Mouse (Mus musculus) brain, adult 2 months (tissue): ENCODE results near the gene Rnaseh2b.

Experiments
- DNase-seq: peaks from one replicate; pipeline ENCODE4 v3.0.0; 2011; ENCODE audit warnings: low read depth, low spot score

The Rnaseh2b gene

DNA sequence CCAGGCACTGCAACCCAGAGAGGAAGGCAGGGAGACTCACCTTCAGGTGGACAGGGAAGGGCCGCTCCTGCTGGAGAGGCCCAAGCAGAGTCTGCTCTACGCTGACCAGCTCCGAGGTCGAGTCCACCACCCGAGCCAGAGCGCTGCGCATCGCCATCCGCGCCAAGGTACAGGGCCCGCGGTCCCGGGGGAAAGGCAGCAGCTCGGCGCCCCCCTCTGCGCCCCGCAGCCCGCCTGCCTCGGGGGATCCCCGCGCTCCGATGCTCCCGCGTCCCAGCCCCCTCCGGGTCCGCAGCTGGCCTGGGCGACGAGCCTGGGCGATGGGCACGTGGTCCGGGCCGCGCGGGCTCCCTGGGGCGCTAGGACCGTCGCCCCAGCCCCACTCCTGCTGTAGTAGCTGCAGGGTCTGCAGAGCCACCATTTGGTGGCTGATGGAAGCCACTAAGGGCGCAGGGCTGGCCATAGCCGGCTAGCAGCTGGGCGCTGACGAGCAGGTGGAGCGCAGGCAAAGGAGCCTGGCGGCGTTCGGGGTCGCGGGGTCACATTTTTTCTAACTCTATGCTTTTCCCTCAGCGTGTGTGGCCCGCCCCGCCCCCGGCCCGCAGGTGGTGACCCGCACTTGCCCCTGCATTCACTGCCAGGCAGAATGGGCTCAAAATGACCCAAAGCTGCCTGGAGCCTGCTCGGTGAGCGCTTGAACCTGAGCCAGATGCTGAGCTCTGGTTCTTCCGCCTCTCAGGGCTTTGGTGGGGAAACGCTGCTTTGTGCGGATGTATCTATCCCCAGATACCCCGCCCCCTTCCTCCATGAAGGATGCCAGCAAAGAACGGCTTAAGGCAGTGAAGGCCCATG, at the start of gene Rnaseh2b, which contains the start of gene Dleu7:
TSS of gene Rnaseh2b (plus strand) at position 102 of the 852 bp plus-strand sequence.
TSS of gene Dleu7 (minus strand) at position 560 of the 852 bp plus-strand sequence.
- DNase-seq, result peak; percentile 48

DNA sequence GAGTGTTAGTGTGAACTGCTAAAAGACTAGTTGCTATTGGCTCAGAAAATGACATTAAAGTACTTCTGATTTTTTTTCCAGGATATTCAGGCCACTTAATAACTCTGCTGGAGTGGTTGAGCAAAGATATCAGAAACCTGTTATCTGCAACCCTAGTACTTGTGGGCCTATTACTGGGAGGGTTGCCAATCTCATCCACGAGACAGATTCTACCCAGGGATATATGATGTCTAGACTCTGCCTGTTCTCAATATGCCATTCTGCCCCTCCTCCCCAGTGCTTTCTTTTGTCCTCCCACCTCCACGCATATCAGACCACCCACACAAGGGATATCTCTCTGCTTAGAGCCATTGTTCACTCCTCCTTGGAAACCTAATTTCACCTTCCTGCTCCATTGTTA, 48.9 kb upstream of the Rnaseh2b start:
- no peak for DNase-seq

DNA sequence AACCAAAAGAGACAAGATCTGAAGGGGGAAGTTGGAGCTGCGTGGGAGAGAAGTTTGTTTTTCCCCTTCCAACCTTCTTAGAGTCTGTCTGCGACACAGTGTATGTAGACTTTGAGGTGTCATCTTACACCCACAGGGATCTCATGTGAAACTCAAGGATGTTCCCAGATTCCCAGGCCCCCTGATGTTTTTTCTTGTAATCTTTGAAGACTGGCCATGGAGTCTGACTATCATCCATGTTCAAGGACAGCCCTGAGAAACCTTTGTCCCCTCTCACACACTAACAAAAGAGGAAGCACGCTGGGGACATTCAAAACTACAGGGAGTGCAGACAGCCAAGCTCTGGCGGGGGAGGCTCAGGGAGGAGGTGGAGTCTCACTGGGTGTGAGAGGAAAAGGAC, 46.8 kb upstream of the Rnaseh2b start:
- no peak for DNase-seq

DNA sequence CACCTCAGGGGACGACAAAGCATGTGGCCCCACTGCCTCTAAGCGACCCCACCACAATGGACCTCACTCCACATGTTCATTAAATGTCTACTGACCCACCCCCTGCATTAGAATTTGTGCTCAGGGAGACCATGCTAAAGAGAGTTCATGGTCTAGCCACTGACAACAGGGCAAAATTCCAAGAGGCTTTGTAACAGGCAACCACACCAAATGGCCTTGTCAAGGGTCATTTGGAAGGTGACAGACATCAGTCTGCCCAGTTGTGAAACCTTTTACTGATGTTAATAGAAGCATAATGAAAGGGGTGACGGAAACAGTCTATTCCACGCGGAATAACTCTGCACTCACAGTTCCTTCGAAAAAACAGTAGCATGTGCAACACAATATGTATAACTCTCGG, 44.0 kb upstream of the Rnaseh2b start:
- DNase-seq, result no peak

DNA sequence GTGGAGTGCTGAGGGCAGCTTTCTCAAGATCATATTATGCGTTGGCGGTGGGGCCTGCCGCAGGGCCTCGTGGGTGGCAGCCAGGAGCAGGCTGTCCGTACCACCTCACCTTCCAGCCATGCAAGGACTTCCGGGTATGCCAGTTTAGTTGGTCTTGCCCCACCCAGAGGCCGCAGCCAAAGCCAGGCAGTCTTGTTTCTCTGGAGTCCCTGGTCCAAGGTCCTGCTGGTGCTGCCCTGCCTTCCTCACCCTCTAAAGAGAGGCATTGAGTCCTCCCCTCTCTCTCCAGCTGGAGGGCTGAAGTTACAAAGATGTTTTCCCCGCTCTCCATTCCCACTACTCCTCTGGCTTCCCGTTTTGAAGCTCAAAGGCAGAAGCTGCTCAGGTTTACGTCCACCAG, 43.6 kb upstream of the Rnaseh2b start:
- no peak for DNase-seq

DNA sequence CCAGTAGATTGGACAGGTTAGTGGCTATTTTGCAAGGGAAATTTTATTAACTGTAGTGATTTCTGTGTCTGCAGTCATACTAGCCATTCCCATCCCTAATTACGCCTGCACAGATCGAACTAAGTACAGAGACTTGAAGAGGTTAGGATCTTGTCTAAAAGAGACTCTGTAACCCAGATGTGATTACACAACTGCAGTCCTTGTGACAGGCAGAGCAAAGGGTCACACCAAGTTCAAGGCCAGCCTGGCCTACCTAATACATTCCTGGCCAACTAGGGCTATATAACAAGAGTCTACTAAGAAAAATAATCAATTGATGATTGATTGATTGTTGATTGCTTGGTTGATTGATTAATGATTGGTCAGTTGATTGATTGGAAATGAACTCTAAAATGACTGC, 43.1 kb upstream of the Rnaseh2b start:
- no peak for DNase-seq

DNA sequence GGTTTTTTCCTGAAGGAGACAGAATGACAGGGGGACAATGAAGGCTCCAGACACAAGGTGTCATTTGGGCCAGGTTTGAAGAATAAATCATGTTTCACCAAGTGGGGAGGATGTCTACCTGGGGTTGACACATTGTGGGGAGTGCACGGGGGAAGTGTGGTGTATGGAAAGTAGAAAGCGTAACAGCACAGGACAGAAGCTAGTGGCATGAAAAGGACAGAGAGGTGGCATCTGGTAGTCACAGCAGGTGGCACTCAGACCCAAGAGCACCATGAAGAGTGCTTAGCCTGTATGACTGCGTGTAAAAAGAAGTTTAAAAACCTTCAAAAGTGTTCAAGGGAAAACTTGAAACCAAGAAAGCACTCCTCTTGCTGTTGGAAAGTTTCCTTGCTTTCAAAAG, 42.3 kb upstream of the Rnaseh2b start:
- DNase-seq, result no peak

DNA sequence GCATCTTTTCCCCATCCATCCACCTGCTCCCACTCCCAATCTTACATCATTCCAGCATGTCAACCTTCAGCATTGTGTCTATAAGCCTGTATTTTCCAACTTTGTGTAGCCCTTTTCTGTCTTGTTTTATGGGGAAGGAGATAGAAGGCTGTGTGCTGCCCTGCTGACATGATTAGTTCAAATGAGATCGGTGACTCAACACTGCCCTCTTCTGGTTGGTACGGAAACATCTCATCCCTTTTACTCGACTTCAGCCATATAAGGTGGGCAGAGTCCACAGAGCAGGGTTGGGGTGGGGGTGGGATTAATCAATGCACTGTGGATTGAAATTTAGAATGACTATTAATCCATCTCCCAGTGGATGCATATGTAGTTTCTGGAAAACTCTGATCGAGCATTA, 40.4 kb upstream of the Rnaseh2b start:
- peak; percentile 87 for DNase-seq

DNA sequence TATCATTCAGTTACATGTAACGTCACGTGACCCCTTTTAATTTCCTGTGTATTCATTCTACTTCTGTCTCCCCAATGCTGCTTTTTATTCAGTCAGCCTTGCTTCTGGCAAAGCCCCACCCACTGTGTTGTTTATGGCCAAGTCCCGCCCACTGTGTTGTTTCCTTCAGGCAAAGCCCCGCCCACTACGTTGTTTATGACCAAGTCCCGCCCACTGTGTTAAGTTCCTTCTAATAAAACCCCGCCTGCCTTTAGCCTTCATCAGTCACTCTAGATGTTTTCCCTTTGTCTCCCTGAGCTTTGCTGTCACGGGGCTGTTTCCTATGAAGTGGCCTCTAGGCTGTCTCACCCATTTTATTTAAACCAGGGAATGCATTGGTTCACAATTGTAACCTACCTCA, 38.0 kb upstream of the Rnaseh2b start:
- DNase-seq, result no peak

DNA sequence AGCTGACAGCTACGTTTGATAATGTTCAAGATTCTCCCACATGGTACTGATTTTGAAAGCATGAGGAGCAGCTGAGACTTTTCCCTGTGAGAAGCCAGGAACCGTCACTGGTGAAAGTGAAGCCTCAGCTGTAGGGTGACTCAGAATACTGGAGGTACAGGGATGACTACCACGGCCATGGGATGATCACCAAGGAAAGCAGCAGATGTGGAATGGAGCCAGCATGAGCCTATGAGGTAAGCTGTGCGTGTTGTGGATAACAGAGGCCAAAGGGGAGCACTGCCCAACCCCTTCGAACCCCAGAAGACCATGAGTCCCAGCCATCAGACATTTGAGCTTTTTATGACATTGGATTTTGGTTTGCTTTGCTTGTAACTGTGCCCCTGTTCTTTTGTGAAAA, 36.3 kb upstream of the Rnaseh2b start:
- DNase-seq, result no peak

DNA sequence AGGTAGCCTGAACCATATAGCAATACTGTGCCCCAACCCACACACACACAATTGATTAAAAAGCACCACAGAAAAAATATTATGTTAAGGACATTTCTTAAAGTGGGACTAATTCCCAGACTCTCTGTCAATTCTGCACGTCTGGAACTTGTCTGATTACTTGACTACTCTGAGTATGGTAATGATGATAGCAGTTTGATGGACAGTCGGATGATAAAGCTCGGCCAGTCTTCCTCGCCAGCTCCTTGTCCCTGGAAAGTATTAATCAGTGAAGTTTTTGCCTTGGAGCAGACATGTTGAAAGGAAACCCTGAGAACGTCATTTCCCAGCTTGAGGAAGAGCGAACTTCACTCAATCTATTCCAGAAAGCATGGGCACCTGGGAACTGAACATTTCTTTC, 34.3 kb upstream of the Rnaseh2b start:
- DNase-seq, result no peak

DNA sequence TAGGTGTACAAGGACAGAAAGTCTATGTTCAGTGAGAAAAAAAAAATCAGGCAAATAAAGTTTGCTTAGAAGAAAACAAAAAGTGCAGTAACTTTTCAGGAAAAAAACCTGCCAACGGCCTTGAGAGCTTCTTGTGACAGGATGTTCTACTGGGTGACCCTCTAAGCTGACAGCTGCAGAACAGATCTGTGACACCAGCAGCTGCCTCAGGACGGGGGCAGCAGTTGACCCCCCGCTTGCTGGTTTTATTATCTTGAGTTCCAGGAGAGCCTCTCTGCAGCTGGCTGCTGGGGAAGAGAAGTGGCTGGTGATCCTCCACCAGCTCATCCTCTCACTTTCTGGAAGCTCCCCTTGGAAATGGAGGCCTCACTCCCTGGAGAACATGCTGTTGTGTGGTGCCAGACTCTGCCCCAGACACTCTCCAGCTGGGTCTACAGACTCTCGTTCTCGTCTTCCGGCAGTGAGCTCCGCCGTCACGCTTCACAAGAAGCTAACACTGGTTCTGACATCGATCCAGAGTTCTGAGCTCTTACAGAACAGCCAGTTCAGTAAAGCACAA, 33.3 kb upstream of the Rnaseh2b start:
- DNase-seq, result peak; percentile 18

DNA sequence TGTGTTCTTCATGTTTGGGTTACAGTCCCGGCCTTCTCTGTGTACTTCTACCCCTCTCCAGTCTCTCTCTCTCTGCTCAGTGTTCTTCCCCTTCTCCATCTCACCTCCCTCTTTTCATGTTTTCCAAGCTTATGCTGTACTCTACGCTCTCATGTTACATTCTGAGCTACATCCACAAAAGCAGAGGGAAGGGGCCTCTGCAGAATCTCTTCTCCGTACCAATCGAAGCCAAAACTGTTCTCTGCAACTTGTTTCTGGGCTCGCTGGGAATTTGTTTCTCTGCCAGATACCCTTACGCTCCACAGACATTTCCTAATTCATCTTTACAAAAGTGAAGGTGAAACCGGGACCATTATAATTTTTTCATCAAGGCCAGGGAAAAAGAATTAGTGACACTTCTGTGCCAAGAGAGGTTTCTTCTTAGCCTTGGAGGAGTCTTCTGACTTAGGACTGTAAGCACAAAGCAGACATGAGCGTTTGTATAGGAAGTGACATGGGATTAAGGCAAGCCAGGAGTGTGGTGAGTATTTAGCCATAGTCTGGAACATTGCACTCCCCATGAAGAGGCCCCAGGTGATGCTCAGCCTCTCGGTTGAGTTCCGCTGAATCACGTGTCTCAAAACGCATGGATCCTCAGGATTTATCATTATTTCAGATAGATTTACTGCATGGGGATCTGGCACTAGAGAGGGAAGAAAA, 21.5 kb upstream of the Rnaseh2b start:
- DNase-seq, result no peak

DNA sequence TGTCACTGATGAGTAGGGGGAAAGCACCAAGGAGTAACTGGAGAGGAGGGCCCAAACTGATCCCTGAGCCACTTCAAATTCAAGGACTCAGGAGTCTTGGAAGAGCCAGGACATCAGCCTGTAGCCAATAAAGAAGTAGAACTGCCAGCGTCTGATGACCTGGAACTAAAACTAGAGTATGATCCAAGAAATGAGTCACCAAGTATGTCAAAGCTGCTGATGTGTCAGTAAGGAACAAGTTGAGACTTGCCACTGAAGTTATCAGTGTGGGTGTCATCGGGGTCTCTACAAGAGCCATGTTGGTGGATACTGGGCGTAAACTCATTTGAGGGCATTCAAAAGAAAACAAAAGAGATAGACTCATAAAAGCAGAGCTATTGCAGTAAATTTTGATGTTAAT, 18.8 kb upstream of the Rnaseh2b start:
- DNase-seq, result no peak

DNA sequence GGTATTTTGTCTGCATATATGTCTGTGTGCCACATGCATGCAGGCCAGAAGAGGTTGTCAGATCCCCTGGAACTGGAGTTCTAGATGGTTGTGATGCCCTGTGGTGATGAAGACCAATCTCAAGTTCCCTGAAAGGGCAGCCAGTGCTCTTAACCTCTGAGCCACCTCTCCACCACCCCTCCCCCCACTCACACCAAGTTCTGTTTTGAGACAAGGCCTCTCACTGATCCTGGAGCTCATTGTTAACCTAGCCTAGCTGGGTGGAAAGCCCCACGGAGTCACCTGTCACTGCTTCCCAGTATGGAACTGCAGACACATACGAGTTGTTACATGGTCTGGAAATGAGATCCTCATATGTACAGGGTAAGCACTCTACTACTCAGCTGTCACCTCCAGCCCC, 9.4 kb upstream of the Rnaseh2b start:
- DNase-seq, result no peak

DNA sequence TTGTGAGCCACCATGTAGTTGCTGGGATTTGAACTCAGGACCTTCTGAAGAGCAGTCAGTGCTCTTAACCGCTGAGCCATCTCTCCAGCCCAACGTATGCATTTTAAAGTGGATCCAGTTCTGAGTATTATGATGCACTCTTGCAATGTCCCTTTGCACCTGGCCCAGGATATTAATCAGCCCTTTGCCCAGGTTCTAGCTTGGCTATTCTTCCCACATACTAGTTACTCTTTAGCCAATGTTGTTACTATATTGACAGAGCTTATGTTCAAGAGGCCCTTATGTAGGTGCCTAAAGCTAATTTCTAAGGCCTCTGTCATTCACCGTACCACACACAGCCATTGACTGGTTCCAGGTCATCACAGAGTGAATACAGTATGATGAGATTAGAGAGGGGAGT, 3.7 kb upstream of the Rnaseh2b start:
- DNase-seq, result no peak

DNA sequence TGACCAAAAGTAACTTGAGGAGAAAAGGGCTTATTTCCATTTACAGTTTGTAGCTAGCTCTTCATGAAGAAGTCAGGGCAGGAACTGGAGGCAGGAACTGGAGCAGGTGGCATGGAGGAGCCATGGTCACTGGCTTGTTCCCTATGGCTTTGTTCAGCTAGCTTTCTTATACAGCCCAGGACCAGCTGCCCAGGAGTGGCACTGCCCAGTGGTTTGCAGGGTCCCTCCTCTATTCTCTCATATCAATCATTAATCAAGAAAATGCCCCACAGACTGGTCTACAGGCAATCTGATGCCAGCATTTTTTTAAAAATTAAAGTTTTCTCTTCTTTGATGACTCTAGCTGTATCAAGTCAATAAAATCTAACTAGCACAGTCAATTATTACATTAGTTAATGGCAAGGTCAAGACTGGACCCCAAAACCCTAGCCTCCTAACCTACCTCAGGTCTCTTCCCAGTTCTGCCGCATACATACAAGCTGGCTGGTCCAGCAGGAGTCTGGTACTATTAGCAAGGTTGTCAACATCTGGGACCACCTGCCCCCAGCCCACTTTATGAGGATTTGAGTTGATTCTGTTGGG, 892 bp upstream of the Rnaseh2b start:
- DNase-seq, result no peak

DNA sequence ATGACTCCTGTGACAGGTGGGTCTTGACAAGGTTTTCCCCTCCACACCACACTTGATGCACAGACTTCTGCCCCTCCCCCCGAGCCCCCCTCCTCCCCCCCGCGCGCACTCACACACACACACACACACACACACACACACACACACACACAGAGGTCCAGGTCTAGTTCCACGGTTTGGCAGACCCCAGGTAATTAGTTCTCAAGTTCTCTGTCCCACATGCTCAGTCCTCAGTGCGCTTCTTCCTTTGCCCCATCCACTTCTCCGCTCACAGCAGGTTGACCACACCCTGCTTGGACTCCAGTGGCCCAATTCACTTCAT, 262 bp upstream of the Rnaseh2b start:
- no peak for DNase-seq

DNA sequence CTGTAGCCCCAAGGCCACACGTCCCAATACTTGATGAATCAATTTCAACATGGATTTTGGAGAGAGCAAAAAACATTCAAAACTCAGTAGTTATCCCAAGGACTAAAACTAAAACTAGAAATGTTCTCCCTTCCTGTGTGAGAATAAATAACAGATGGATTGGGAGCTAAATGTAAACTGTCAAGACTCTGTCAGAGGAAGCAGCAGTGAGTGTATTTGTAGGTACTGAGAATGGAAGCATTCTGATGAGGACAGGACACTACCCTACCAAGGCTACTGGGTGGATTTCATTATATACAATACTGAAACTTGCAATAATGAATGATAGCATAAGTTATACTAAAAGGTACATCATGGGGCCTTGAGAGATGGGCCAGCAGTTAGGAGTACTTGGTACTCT, 6.4 kb downstream of the Rnaseh2b start:
- peak; percentile 24 for DNase-seq

DNA sequence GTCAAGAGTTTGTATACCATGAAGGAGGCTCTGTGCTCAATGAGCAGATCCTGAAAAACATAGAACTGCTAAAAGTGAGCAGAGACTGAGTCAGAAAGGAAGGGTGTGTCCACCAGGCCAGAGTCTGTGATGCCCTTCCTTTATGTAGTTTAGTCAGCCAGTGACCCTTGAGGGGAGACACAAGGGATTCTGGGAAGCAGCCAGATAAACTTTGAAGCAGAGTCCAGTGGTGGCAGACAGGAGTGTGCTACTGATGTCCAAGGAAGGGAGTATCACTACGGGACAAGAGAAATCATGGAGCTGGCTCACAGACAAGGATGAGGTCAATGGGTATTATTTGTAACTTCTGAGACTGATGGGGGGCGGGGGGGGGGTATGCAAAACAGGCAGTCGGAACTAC, 7.6 kb downstream of the Rnaseh2b start:
- DNase-seq, result no peak

DNA sequence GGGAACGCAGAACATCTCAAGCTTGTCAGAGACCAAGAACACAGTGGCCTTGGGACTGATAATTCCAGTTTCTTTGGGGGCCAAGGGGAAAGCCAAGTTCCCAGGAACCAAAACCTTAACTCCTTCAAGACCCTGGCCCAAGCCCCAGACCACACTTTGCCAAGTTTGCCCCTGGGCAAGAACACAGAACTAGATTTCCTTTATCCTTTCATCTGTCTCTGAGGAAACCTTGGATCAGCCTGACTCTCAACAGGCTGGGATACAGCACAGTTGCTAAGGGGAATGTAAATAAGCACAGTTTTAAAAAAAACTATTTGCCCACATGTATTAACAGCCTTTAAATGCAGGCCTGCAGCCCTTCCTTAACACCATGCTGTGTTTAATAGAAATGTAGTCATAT, 15.2 kb downstream of the Rnaseh2b start:
- no peak for DNase-seq

DNA sequence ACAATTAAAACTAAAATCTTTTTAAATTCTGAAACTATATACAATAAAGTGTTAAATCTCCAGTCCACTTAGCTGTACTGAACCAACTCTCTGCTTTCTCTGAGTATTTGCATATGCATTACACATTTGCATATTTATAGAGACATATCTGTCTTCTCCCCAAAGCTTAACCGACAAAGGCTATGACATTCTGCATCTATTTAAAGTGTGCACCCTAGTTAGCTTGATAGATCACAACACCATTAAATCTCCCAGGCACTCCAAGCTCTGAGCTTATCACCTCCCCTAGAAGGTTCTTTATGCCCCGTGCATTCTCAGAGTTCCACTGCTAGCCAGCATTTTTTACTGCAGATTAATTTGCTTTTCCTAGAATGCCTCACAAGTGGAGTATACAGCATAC, 16.6 kb downstream of the Rnaseh2b start:
- DNase-seq, result no peak

DNA sequence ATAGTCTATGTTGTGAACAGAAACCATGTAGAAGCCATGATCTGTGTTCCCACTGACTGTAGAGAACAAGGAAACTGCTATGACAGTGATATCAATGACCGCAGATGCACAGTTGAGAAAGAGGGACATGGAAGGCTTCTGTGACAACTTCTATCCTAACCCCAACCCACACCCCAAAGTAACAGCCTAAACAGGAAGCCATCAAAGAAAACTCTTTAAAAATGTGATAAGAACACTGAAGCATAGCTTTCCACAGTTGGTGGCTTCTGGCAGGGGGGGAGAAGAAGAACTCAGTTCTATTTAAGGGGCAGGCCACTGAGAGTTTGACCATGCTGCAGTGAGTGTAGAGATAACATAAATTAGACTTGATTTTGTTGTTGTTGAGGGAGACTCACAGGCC, 19.3 kb downstream of the Rnaseh2b start:
- DNase-seq, result no peak
